Mouse (Mus musculus): ENCODE measurements around the gene Rtp4. TPM values are rescaled to one million over a fixed set of nuclear protein-coding genes. Genes with fewer than 3 reads are reported as not detected.

Gene Rtp4
- polyA plus RNA-seq, 1 experiment from 2014 or later = 10.9 TPM

- no peak overlapping the region for H3K4me2 ChIP-seq
- H3K4me3 ChIP-seq (replicated peaks) = no peak overlapping the region
- no peak overlapping the region for H3K9ac ChIP-seq
- no peaks in the 10 kb centered on the region for H3K36me3 ChIP-seq
- H3K9me3 ChIP-seq (replicated peaks) = no peaks in the 10 kb centered on the region
- ATAC-seq (replicated peaks; ENCODE audit: low FRiP score) = no peak
- no peaks in the 10 kb centered on the region for H3K27me3 ChIP-seq
- H3K27ac ChIP-seq = no peak overlapping the region
- peaks cover 3% of the 10 kb centered on the region; the same call in 1 of the 2 replicates for H3K4me1 ChIP-seq
- 90% methylated on average over 7 of the region's 7 CpGs for WGBS
Measured at GRCm38 (mm10) chr16:23606651-23607050, 86.6 kb downstream of the Rtp4 start.

GRCm38 (mm10) chr16:23607911-23608410 is 87.9 kb downstream of the Rtp4 start:
- Histone ChIP-seq H3K27me3 (no peaks in the 10 kb centered on the region), H3K4me1 (peaks cover 3% of the 10 kb centered on the region; the same call in 1 of the 2 replicates), H3K36me3 (no peaks in the 10 kb centered on the region), H3K4me2 (no peak overlapping the region), H3K9ac (no peak overlapping the region), H3K4me3 (replicated peaks) (no peak overlapping the region), H3K9me3 (replicated peaks) (no peaks in the 10 kb centered on the region), H3K27ac (no peak overlapping the region)
- 28% methylated on average over 1 of the region's 1 CpGs for WGBS
- ATAC-seq (replicated peaks; ENCODE audit: low FRiP score) = no peak

- no peaks in the 10 kb centered on the region for H3K36me3 ChIP-seq
- H3K4me1 ChIP-seq = peaks cover 3% of the 10 kb centered on the region; the same call in 1 of the 2 replicates
- H3K27me3 ChIP-seq = no peaks in the 10 kb centered on the region
- ATAC-seq (replicated peaks; ENCODE audit: low FRiP score) = no peak
- peak overlapping the region; percentile 35 for H3K4me3 ChIP-seq (replicated peaks)
- no peak overlapping the region for H3K27ac ChIP-seq
- H3K9me3 ChIP-seq (replicated peaks) = no peaks in the 10 kb centered on the region
- WGBS = 30% methylated on average over 11 of the region's 11 CpGs
- peak overlapping the region; percentile 54 for H3K4me2 ChIP-seq
- no peak overlapping the region for H3K9ac ChIP-seq
Measured at GRCm38 (mm10) chr16:23609748-23610185, 89.7 kb downstream of the Rtp4 start.

- no peaks in the 10 kb centered on the region for H3K9me3 ChIP-seq (replicated peaks)
- H3K27me3 ChIP-seq = no peaks in the 10 kb centered on the region
- H3K4me3 ChIP-seq (replicated peaks) = no peak overlapping the region
- no peak overlapping the region for H3K9ac ChIP-seq
- WGBS = 55% methylated on average over 4 of the region's 4 CpGs
- H3K36me3 ChIP-seq = no peaks in the 10 kb centered on the region
- ATAC-seq (replicated peaks; ENCODE audit: low FRiP score) = no peak
- H3K4me2 ChIP-seq = no peak overlapping the region
- H3K4me1 ChIP-seq = 0 out of 2 replicates have a peak, but pooled peaks cover 2% of the 10 kb centered on the region
- no peak overlapping the region for H3K27ac ChIP-seq
Measured at GRCm38 (mm10) chr16:23624205-23624604, 104.1 kb downstream of the Rtp4 start.

GRCm38 (mm10) chr16:23631531-23631930 is 111.4 kb downstream of the Rtp4 start:
- Histone ChIP-seq H3K4me3 (replicated peaks) (no peak overlapping the region), H3K36me3 (no peaks in the 10 kb centered on the region), H3K27ac (no peak overlapping the region), H3K9me3 (replicated peaks) (no peaks in the 10 kb centered on the region), H3K9ac (no peak overlapping the region), H3K27me3 (no peaks in the 10 kb centered on the region), H3K4me2 (no peak overlapping the region), H3K4me1 (no peaks in the 10 kb centered on the region)
- WGBS = 82% methylated on average over 2 of the region's 2 CpGs
- no peak for ATAC-seq (replicated peaks; ENCODE audit: low FRiP score)

GRCm38 (mm10) chr16:23632681-23633080 is 112.6 kb downstream of the Rtp4 start:
- Histone ChIP-seq H3K4me3 (replicated peaks) (no peak overlapping the region), H3K9ac (no peak overlapping the region), H3K4me1 (no peaks in the 10 kb centered on the region), H3K9me3 (replicated peaks) (no peaks in the 10 kb centered on the region), H3K36me3 (no peaks in the 10 kb centered on the region), H3K27ac (no peak overlapping the region), H3K27me3 (no peaks in the 10 kb centered on the region), H3K4me2 (no peak overlapping the region)
- 72% methylated on average over 2 of the region's 2 CpGs for WGBS
- ATAC-seq (replicated peaks; ENCODE audit: low FRiP score) = no peak

- no peaks in the 10 kb centered on the region for H3K27me3 ChIP-seq
- no peaks in the 10 kb centered on the region for H3K4me1 ChIP-seq
- H3K9ac ChIP-seq = no peak overlapping the region
- H3K4me2 ChIP-seq = no peak overlapping the region
- WGBS = 94% methylated on average over 5 of the region's 5 CpGs
- H3K9me3 ChIP-seq (replicated peaks) = no peaks in the 10 kb centered on the region
- no peak for ATAC-seq (replicated peaks; ENCODE audit: low FRiP score)
- H3K36me3 ChIP-seq = no peaks in the 10 kb centered on the region
- H3K4me3 ChIP-seq (replicated peaks) = no peak overlapping the region
- no peak overlapping the region for H3K27ac ChIP-seq
Measured at GRCm38 (mm10) chr16:23653028-23653427, 132.9 kb downstream of the Rtp4 start.

GRCm38 (mm10) chr16:23653479-23653878 is 133.4 kb downstream of the Rtp4 start:
- Histone ChIP-seq H3K36me3 (no peaks in the 10 kb centered on the region), H3K27me3 (no peaks in the 10 kb centered on the region), H3K9ac (no peak overlapping the region), H3K4me2 (no peak overlapping the region), H3K9me3 (replicated peaks) (no peaks in the 10 kb centered on the region), H3K4me1 (no peaks in the 10 kb centered on the region), H3K4me3 (replicated peaks) (no peak overlapping the region), H3K27ac (no peak overlapping the region)
- 64% methylated on average over 4 of the region's 4 CpGs for WGBS
- no peak for ATAC-seq (replicated peaks; ENCODE audit: low FRiP score)

- no peak for ATAC-seq (replicated peaks; ENCODE audit: low FRiP score)
- 67% methylated on average over 13 of the region's 13 CpGs for WGBS
Measured at GRCm38 (mm10) chr16:23659597-23660531, 139.8 kb downstream of the Rtp4 start.

More at GRCm38 (mm10) chr16:23659597-23660531, 139.8 kb downstream of the Rtp4 start:
- Histone ChIP-seq H3K27me3 (no peaks in the 10 kb centered on the region), H3K4me1 (no peaks in the 10 kb centered on the region), H3K9me3 (replicated peaks) (no peaks in the 10 kb centered on the region), H3K4me2 (no peak overlapping the region), H3K36me3 (no peaks in the 10 kb centered on the region), H3K27ac (no peak overlapping the region), H3K9ac (no peak overlapping the region), H3K4me3 (replicated peaks) (no peak overlapping the region)

Other genes with a start within 250 kb of the Rtp4 start
- not detected in 2 replicates for gene Rtp1, start 91.2 kb upstream of the Rtp4 start, polyA plus RNA-seq (2015; fragmentation: Nextera tagmentation; extraction: Ambion mirVana)
- 6.8 and 8.3 TPM in 2 replicates for gene Masp1, start 524 bp downstream of the Rtp4 start, polyA plus RNA-seq (2015; fragmentation: Nextera tagmentation; extraction: Ambion mirVana)

All from kidney, embryonic 15.5 days (tissue).